In genomic region chr7:19603849-19604605, GRCm38 (mm10) we compare ENCODE assay signal across 8 mouse cellular contexts. TPM values are rescaled to one million over a fixed set of nuclear protein-coding genes. Genes with fewer than 3 reads are reported as not detected.
DNase-seq lines count a peak whose midpoint lies in the region; ATAC-seq lines count a peak whose summit lies in the region.

TSS of gene Clasrp (minus strand) at chr7:19604486.

- H3K79me2 ChIP-seq in macrophage (ENCODE audit: inconsistent target) = peaks cover 50% of the 10 kb centered on the region

- peak; percentile 88 for ATAC-seq in hindbrain, embryonic 16.5 days

- peaks cover 27% of the 10 kb centered on the region for H3K4me1 ChIP-seq in hindbrain, embryonic 16.5 days (ENCODE audit: control insufficient read depth, insufficient read depth, low read depth, low read length)

- 0 out of 2 replicates have a peak, but pooled peaks cover 2% of the 10 kb centered on the region for H3K36me3 ChIP-seq in hindbrain, embryonic 16.5 days (ENCODE audit: control insufficient read depth, insufficient read depth, low read length)
- H3K36me3 ChIP-seq in macrophage (ENCODE audit: inconsistent target) = peaks cover 22% of the 10 kb centered on the region; the same call in 1 of the 2 replicates

- no peaks in the 10 kb centered on the region for H3K9me3 ChIP-seq in hindbrain, embryonic 16.5 days (ENCODE audit: control insufficient read depth, low read length)

- H3K9ac ChIP-seq in hindbrain, embryonic 16.5 days (ENCODE audit: low read depth, low read length) = peak within 1 kb of the TSS; percentile 80

- 1% methylated on average over 57 of the region's 57 CpGs for WGBS in hindbrain, embryonic 16.5 days
- WGBS in macrophage (ENCODE audit: missing documents) = 1% methylated on average over 57 of the region's 57 CpGs

- peak within 1 kb of the TSS; percentile 59 for H3K27ac ChIP-seq in hindbrain, embryonic 16.5 days (ENCODE audit: low read depth, low read length)
- H3K27ac ChIP-seq in macrophage = peak within 1 kb of the TSS; percentile 67

- H3K27me3 ChIP-seq in hindbrain, embryonic 16.5 days (replicated peaks; ENCODE audit: control insufficient read depth, insufficient read depth, low read length) = no peaks in the 10 kb centered on the region

- H3K4me2 ChIP-seq in hindbrain, embryonic 16.5 days (ENCODE audit: low read length) = peak within 1 kb of the TSS; percentile 82

- peak; percentile 94 for DNase-seq in T-cell, adult 2 months (ENCODE audit: low spot score)
- peak; percentile 93 to 95 for DNase-seq in cerebellum, postnatal 36 days
- DNase-seq in gastrocnemius, adult 18-20 months (ENCODE audit: low spot score) = peak; percentile 98
- DNase-seq in left cerebral cortex, adult 18-20 months (ENCODE audit: low spot score in 2 of 2) = peak; percentile 95 to 96
- peak; percentile 96 for DNase-seq in right cerebral cortex, adult 18-20 months
- peak; percentile 87 for DNase-seq in urinary bladder, postnatal 10 days (ENCODE audit: low spot score)

- H3K4me3 ChIP-seq in hindbrain, embryonic 16.5 days (ENCODE audit: low read length) = peak within 1 kb of the TSS; percentile 65
- H3K4me3 ChIP-seq in macrophage (ENCODE audit: inconsistent target) = peak within 1 kb of the TSS; percentile 91

RNA-seq across cellular contexts. Expression of gene Clasrp, which starts in this region (rescaled TPM):
- total RNA-seq in gastrocnemius, adult 18-20 months (2021) = 10 to 100 TPM in 1 of 2 experiments, 1 to 10 TPM in 1; 8.7 to 10.4 TPM
- polyA plus RNA-seq in hindbrain, embryonic 16.5 days (2015; fragmentation: Nextera tagmentation; extraction: Ambion mirVana) = 54.1 and 54.4 TPM in 2 replicates
- total RNA-seq in left cerebral cortex, adult 18-20 months (2021) = 10 to 100 TPM; 70.4 to 87.0 TPM
- total RNA-seq in macrophage (2018; cell fraction: chromatin; rRNA removed) = 100 to 1,000 TPM in 23 of 26 experiments, 10 to 100 TPM in 3; 86.3 to 338 (median 198) TPM
- 10 to 100 TPM in 14 of 26 experiments, 1 to 10 TPM in 12; 6.3 to 19.3 (median 10.5) TPM for total RNA-seq in macrophage (2018; cell fraction: cytosol; rRNA removed)
- total RNA-seq in macrophage (2018; cell fraction: nucleus; rRNA removed) = 100 to 1,000 TPM in 6 of 26 experiments, 10 to 100 TPM in 20; 28.7 to 156 (median 67.4) TPM
- polyA plus RNA-seq in macrophage (2018) = 14.0 to 24.9 TPM (median 16.3 TPM) in 3 replicates

Comparison
In these comparisons a context has a peak if more than half of its experiments do, and no peak if none do; other contexts are left out.
1. Peak in every context shown above with its lines: DNase-seq, ATAC-seq, H3K4me3 ChIP-seq and H3K27ac ChIP-seq.
2. RNA of gene Clasrp (total RNA-seq): 70.4 to 87.0 TPM in left cerebral cortex, adult 18-20 months; 8.7 to 10.4 TPM in gastrocnemius, adult 18-20 months; every median in the first group is over 4 times any median in the second.